Mouse (Mus musculus): Measurements from ENCODE around the gene Cyp11a1.

GRCm38 (mm10) chr9:57961863-57962778, 44.1 kb upstream of the Cyp11a1 start:
- no peak for TF ChIP-seq GATA1 (IDR thresholded peaks at IDR 0.05; ENCODE audit: low read length)
- no peak for TF ChIP-seq TAL1 (IDR thresholded peaks at IDR 0.05; ENCODE audit: low read length)

All from erythroblast, embryonic 14.5 days (primary cell).